Mouse (Mus musculus) ES-Bruce4 (cell line): ENCODE measurements around the gene Sema3b.

Source experiments
- CTCF ChIP-seq: IDR thresholded peaks from one replicate; pipeline ENCODE4 v1.8.1; 2011; ENCODE audit warnings: low read depth, low read length
- EP300 ChIP-seq: IDR thresholded peaks from 2 replicates; pipeline ENCODE4 v1.6.1; 2011; ENCODE audit warnings: low read depth, low read length; ENCODE audit not compliant: insufficient read depth
- POLR2A ChIP-seq: IDR thresholded peaks from one replicate; pipeline ENCODE4 v1.8.1; 2011; ENCODE audit warnings: low read length; ENCODE audit not compliant: insufficient read depth

DNA sequence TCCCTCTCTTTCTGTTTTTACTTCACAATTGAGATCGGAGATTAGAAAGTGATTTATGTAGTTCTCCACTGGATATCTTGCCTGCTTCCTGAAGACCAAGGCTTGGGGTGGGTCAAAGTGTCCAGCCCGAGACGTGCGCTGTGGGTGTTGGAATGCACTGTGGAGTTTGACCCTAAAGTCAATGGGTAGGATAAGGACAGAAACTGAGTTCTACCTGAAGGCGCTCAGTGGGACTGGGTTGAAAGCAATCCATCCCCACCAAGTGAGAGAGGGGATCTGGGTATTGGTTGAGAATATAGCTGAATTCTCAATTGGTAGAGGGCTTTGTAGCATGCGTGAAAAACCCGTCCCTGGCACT lies 36.1 kb upstream of the Sema3b start:
- TF ChIP-seq POLR2A (no peak), CTCF (no peak), EP300 (no peak)
